Comparison of ENCODE assay signal across 9 mouse cellular contexts in the genomic region with DNA sequence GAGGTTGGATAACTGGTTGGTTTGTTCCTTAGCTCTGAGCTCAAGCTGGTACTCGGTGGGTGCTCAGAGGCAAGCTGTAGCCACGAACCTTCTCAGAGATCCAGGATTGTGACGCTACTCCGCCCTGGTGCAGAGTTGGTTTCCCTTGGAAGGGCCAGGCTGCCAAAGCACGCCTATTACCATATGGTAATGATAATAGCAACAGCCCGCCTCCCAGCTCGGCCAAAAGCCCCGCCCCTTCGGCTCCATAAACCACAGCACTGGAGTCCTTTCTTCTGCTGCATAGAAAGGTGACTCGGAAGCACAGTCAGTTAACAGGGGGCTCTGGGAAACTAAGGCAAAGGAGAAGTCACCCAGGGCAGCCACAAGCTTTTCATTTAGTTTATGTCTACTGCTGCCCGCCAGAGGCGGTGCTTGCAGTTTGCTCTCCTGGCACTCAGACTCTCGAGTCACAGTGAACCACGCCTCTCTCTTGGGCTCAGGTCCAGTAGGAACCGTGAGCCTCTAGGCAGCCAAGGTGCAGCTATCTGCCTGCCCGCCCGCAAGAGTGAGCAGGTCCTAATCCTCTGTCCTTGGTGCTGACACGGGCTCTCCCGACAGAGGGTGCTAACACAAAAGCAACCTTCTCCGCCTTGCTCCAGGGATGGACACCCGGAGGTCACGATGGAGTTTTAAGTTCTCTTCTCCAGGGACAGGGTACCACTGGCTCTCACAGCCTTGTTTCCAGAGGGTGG. TPM values are rescaled to one million over a fixed set of nuclear protein-coding genes. Genes with fewer than 3 reads are reported as not detected.
DNase-seq lines count a peak whose midpoint lies in the region; ATAC-seq and TF ChIP-seq lines count a peak whose summit lies in the region.
"Had no signal": no experiment of that assay in that cellular context is flagged by ENCODE, and none has a peak within 500 bp of the region (broad histone marks: within the 10 kb centered on the region; RNA-seq: fewer than 3 reads in every experiment).

No protein-coding gene starts in this region.

- H3K27me3 ChIP-seq in kidney, embryonic 15.5 days, result peaks cover 92% of the 10 kb centered on the region
- peaks cover 56% of the 10 kb centered on the region for H3K27me3 ChIP-seq in embryonic facial prominence, embryonic 11.5 days (ENCODE audit: control insufficient read depth, insufficient read depth, low read length)
- peaks cover 51% of the 10 kb centered on the region for H3K27me3 ChIP-seq in lung, postnatal 0 days (replicated peaks; ENCODE audit: insufficient read depth, low read length)

- DNase-seq in kidney, adult 11 months, result peak; percentile 76
- DNase-seq in adrenal gland, postnatal 10 days, result peak; percentile 72
- peak; percentile 66 for DNase-seq in embryonic facial prominence, embryonic 11.5 days (ENCODE audit: low spot score)
- DNase-seq in kidney, adult 8-10 months, result peak; percentile 64 to 79
- DNase-seq in lung, postnatal 0 days (ENCODE audit: low spot score), result peak; percentile 74
- peak; percentile 23 for DNase-seq in ovary, postnatal 36 days (ENCODE audit: low spot score)
- DNase-seq in spleen, postnatal 4 days (ENCODE audit: low spot score in 2 of 2), result no peak

- no peak overlapping the region for H3K4me3 ChIP-seq in kidney, embryonic 15.5 days (replicated peaks)
- no peak overlapping the region for H3K4me3 ChIP-seq in embryonic facial prominence, embryonic 11.5 days (ENCODE audit: low read depth, low read length)
- H3K4me3 ChIP-seq in lung, postnatal 0 days (ENCODE audit: low read depth, low read length), result no peak overlapping the region
- H3K4me3 ChIP-seq: lung, embryonic 15.5 days had no signal

- TF ChIP-seq CTCF in lung, postnatal 0 days (IDR thresholded peaks at IDR 0.05), result peak; percentile 42

- WGBS in kidney, embryonic 15.5 days, result 4% methylated on average over 22 of the region's 22 CpGs
- 6% methylated on average over 22 of the region's 22 CpGs for WGBS in embryonic facial prominence, embryonic 11.5 days
- WGBS in lung, postnatal 0 days, result 8% methylated on average over 22 of the region's 22 CpGs

- ATAC-seq in kidney, embryonic 15.5 days (replicated peaks; ENCODE audit: low FRiP score), result no peak
- 0 out of 2 replicates have a peak, but pooled peaks have one; percentile 21 for ATAC-seq in embryonic facial prominence, embryonic 11.5 days (replicated peaks; ENCODE audit: insufficient number of reproducible peaks, low FRiP score, low TSS enrichment, low read depth)
- ATAC-seq in lung, postnatal 0 days, result peak; percentile 52; the same call in 1 of the 2 replicates

- peaks cover 28% of the 10 kb centered on the region for H3K4me1 ChIP-seq in kidney, embryonic 15.5 days
- H3K4me1 ChIP-seq in embryonic facial prominence, embryonic 11.5 days (ENCODE audit: control insufficient read depth, insufficient read depth, low read length), result no peaks in the 10 kb centered on the region; the same call in 1 of the 2 replicates
- no peaks in the 10 kb centered on the region for H3K4me1 ChIP-seq in lung, postnatal 0 days (ENCODE audit: insufficient read depth, low read depth, low read length)

- H3K27ac ChIP-seq in kidney, embryonic 15.5 days, result no peak overlapping the region
- H3K27ac ChIP-seq in embryonic facial prominence, embryonic 11.5 days (replicated peaks; ENCODE audit: low read depth, low read length), result no peak overlapping the region
- H3K27ac ChIP-seq in lung, postnatal 0 days (ENCODE audit: low read length), result no peak overlapping the region
- H3K27ac ChIP-seq: lung, embryonic 15.5 days had no signal

- no peak for TF ChIP-seq EP300 in lung, postnatal 0 days (IDR thresholded peaks at IDR 0.05)

- H3K36me3 ChIP-seq in kidney, embryonic 15.5 days, result no peaks in the 10 kb centered on the region
- no peaks in the 10 kb centered on the region for H3K36me3 ChIP-seq in embryonic facial prominence, embryonic 11.5 days (replicated peaks; ENCODE audit: control insufficient read depth, insufficient read depth, low read depth, low read length)
- H3K36me3 ChIP-seq in lung, postnatal 0 days (ENCODE audit: insufficient read depth, low read length), result no peaks in the 10 kb centered on the region
- H3K36me3 ChIP-seq: lung, embryonic 15.5 days had no signal

- no peak overlapping the region for H3K4me2 ChIP-seq in kidney, embryonic 15.5 days
- no peak overlapping the region for H3K4me2 ChIP-seq in embryonic facial prominence, embryonic 11.5 days (ENCODE audit: low read depth, low read length)
- no peak overlapping the region for H3K4me2 ChIP-seq in lung, postnatal 0 days (replicated peaks; ENCODE audit: low read depth, low read length)
- H3K4me2 ChIP-seq: lung, embryonic 15.5 days had no signal

- H3K9me3 ChIP-seq in kidney, embryonic 15.5 days (replicated peaks), result no peaks in the 10 kb centered on the region
- no peaks in the 10 kb centered on the region for H3K9me3 ChIP-seq in embryonic facial prominence, embryonic 11.5 days (replicated peaks; ENCODE audit: control insufficient read depth, low read length)
- no peaks in the 10 kb centered on the region for H3K9me3 ChIP-seq in lung, postnatal 0 days (ENCODE audit: low read length)
- H3K9me3 ChIP-seq: lung, embryonic 15.5 days had no signal

- H3K9ac ChIP-seq in kidney, embryonic 15.5 days, result no peak overlapping the region
- H3K9ac ChIP-seq in embryonic facial prominence, embryonic 11.5 days (replicated peaks; ENCODE audit: low read length), result no peak overlapping the region
- no peak overlapping the region for H3K9ac ChIP-seq in lung, postnatal 0 days (replicated peaks; ENCODE audit: low read depth)
- H3K9ac ChIP-seq: lung, embryonic 15.5 days had no signal

RNA-seq across cellular contexts. Expression of a gene that starts 2.6 kb away (rescaled TPM):
- 1.2 and 1.4 TPM in 2 replicates for polyA plus RNA-seq in kidney, embryonic 15.5 days (2015; fragmentation: Nextera tagmentation; extraction: Ambion mirVana)
- total RNA-seq in adrenal gland, postnatal 10 days (2021), result 1 to 10 TPM; 7.0 to 9.8 TPM
- 0.95 and 2.4 TPM in 2 replicates for polyA plus RNA-seq in embryonic facial prominence, embryonic 11.5 days (2014; fragmentation: Nextera tagmentation; extraction: Ambion mirVana)
- 0.13 and 0.26 TPM in 2 replicates for polyA plus RNA-seq in lung, postnatal 0 days (2015; fragmentation: Nextera tagmentation; extraction: Ambion mirVana)

Comparison
In these comparisons a context has a peak if more than half of its experiments do, and no peak if none do; other contexts are left out.
1. DNase-seq: peak in kidney, adult 11 months (single experiment), adrenal gland, postnatal 10 days (single experiment), embryonic facial prominence, embryonic 11.5 days (single experiment), kidney, adult 8-10 months (2 of 2), lung, postnatal 0 days (single experiment) and ovary, postnatal 36 days (single experiment); none in spleen, postnatal 4 days (0 of 2).